14 mouse cellular contexts compared by ENCODE assay signal in genomic region chr1:105116231-105116630, GRCm38 (mm10).
"Had no signal": no experiment of that assay in that cellular context is flagged by ENCODE, and none has a peak within 500 bp of the region (broad histone marks: within the 10 kb centered on the region; RNA-seq: fewer than 3 reads in every experiment).

No protein-coding gene starts in this region.

- H3K27ac ChIP-seq: layer of hippocampus, adult 2 months; limb, embryonic 10.5 days; limb, embryonic 13.5 days; liver, embryonic 12.5 days; liver, embryonic 15.5 days had no signal

- H3K27me3 ChIP-seq: limb, embryonic 13.5 days; liver, embryonic 12.5 days; liver, embryonic 15.5 days had no signal

- H3K9ac ChIP-seq: limb, embryonic 13.5 days; liver, embryonic 12.5 days; liver, embryonic 15.5 days had no signal

- H3K4me1 ChIP-seq: limb, embryonic 10.5 days; liver, embryonic 12.5 days; liver, embryonic 15.5 days had no signal

- H3K36me3 ChIP-seq: limb, embryonic 10.5 days; limb, embryonic 13.5 days; liver, embryonic 12.5 days; liver, embryonic 15.5 days had no signal

- H3K4me3 ChIP-seq: layer of hippocampus, adult 2 months; limb, embryonic 10.5 days; limb, embryonic 13.5 days; liver, embryonic 12.5 days; liver, embryonic 15.5 days had no signal

- ATAC-seq: inflammation-experienced regulatory T-cells, adult 6 months; intestine, embryonic 16.5 days; liver, embryonic 12.5 days had no signal

- DNase-seq: layer of hippocampus, adult 9-11 months; lung, adult 2 months; lung, postnatal 14 days; lung, postnatal 4 days; midbrain, embryonic 14.5 days; thymus, adult 18-20 months; thymus, postnatal 36 days had no signal
